Mouse (Mus musculus) lung, postnatal 0 days (tissue): ENCODE measurements around the gene Robo1.

Experiments used
- CTCF ChIP-seq: IDR thresholded peaks from 2 replicates; pipeline ENCODE4 v1.5.1; 2016; ENCODE audit warnings: antibody characterized with exemption, mild to moderate bottlenecking
- EP300 ChIP-seq: IDR thresholded peaks from 2 replicates; pipeline ENCODE4 v1.6.1; 2016; ENCODE audit warnings: antibody characterized with exemption, mild to moderate bottlenecking, control low read depth

GRCm38 (mm10) chr16:72664806-72665205, 356.7 kb downstream of the Robo1 start:
- no peak for TF ChIP-seq CTCF
- TF ChIP-seq EP300, result no peak
